Mouse (Mus musculus) cerebellum, adult 11 months (tissue): ENCODE results near the gene Fam71f1.
"Not testable (repeated sequence)": the region's sequence is repeated elsewhere in the genome, so short reads cannot be mapped to it uniquely, and the experiment has no call there.

Experiments
- DNase-seq: peaks from one replicate; pipeline ENCODE4 v3.0.0; 2022

Fam71f1 gene

DNA sequence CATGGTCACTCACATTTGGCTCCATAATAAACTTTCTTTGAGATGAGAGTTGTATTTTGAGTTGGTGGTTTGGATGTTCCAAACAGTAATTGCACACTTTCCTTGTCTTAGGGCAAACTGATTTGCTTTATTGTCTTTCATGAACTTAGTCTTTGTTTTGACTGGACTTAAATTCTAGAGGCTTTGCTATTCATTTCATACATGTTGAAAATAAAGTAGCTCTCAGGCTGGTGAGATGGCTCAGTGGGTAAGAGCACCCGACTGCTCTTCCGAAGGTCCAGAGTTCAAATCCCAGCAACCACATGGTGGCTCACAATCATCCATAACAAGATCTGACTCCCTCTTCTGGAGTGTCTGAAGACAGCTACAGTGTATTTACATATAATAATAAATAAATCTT, 27.6 kb downstream of the Fam71f1 start:
- not testable (repeated sequence) for DNase-seq

- DNase-seq: no peak
These were observed 28.2 kb downstream of the Fam71f1 start for GRCm38 (mm10) chr6:29347189-29347588.

GRCm38 (mm10) chr6:29347665-29348370, 28.9 kb downstream of the Fam71f1 start, which contains the start of gene Calu:
Gene Calu, plus strand, starts transcription at chr6:29348069.
- DNase-seq: peak; percentile 99

GRCm38 (mm10) chr6:29348371-29348724, 29.4 kb downstream of the Fam71f1 start:
- DNase-seq: no peak

DNA sequence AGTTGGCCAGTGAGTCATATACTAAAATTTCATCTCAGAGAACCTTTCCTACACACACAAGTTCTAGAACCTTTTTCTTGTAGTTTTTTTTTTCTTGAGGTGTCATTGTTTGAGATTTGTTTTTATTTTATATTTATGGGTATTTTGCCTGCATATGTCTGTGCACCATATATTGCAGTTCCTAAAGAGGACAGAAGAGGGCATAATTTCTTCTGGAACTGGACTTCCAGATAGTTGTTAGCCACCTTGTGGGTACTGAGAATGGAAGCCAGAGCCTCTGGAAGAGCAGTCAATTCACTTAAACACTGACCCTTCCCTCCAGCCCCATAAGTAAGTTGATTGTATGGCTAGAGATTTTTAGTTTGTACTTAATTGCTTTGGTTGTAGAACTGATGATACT, 32.7 kb downstream of the Fam71f1 start:
- DNase-seq: no peak

DNA sequence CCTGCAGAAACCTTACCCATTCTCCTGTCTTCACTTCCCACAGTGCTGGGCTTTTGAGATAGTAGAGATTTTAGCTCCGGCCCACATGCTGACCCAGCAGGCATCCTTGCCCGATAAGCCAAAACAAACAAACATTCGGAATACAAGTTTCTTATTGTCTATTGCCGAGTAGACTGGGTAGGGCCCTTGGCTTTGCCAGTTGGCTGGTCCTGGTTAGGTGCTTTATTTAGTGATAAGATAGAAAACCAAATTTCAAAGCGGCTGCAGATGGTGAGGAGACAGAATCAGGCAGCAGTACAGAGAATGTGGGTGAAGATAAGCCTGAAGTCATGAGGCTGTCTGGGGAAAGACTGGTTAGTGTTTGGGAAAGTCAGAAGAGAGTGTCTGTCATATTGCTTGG, 33.9 kb downstream of the Fam71f1 start:
- no peak for DNase-seq

DNA sequence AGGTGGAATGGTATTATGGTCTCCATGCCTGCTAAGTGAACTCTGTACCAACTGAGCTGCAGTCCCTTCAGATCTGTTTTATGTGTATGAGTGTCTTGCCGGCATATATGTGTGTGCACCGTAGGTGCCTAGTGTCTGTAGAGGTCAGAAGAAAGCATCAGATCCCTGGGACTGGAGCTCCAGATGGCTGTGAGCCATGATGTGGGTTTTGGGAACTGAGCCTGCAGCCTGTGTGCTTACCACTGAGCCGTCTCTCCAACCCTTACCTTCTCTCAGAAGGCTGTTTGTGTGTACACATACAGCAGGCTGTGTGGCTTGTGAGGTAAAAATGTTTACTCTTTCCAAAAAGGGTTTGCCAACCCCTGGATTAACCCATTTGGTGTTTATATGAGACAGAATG, 40.4 kb downstream of the Fam71f1 start:
- no peak for DNase-seq

- DNase-seq: no peak
These were observed 41.3 kb downstream of the Fam71f1 start for GRCm38 (mm10) chr6:29360211-29360610.

DNA sequence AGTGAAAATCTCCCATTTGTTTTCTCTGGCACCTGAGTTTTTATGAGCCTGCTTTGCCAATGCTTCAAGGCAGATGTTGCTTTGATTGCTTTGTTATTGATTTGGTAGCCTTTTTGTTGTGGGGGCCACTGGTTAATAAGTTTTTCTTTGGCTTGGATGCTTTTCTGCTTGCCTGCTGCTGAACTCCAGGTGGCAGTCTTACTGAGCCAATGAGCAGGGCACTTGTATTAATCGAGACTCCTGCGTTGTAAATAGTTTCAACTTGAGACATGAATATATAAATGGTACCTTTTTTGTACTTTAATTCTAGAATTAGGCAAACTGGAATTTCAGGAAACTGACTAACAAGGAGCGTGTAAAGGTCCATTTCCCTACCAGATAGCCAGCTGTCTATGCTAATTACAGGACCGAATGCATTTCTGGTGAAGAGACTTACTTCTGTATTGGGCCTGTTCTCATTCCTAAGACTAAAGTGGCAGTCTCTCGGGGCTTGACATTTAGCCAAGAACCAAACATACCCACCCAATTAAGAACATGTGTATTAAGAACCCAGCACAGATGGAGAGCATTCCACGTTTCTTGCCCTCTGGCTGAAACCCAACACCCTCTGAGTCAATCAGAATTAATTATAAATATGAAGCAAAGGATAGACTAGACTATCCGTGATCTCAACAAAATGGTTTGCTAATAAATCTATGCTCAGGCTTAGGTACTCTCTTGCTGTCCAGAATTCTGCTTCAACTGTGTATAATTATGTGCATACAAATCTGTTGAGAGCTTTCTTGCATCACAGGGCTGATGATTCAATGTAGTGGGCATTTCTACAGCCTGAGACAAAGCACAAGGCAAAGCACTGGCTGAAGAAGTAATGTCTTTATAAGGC, 43.5 kb downstream of the Fam71f1 start:
- no peak for DNase-seq

DNA sequence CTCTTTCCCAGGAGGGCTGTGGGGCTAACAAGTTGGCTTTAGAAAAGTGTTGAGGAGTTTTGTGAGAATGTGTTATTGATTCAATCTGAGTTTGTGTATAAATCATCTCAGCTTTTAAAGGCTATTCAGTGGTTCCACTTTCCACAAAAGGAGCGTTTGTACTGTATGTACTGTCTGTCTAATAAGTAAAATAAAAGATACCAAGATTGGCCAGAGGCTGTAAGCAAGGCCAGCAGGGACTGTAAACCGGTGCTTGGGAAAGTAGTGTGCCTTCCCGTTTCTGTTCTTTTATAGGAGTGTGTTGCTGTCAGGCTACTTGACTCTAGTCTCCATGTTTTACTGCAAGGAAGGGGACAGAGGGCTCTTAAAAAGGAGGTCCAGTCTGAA, 44.2 kb downstream of the Fam71f1 start:
- DNase-seq: no peak

- DNase-seq: no peak
These were observed 46.3 kb downstream of the Fam71f1 start for GRCm38 (mm10) chr6:29365277-29365676.

DNA sequence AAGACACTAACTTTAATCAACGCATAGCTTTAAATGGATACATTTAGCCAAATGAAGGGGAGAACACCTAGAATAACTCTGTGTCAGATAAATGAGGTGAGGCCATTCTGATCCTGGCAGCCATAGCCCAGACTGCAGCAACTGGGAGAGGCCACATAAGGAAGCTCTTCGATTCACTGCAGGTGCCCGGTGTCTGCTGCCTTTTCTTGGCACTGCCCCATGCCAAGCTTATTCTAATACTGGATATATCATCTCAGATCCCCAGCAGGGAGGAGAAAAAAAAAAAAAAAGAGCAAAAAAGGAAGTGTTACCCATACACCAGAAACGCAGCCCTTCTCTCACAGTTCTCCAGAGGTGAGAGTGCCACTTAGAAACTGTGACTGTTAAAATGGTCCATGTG, 58.4 kb downstream of the Fam71f1 start:
- no peak for DNase-seq

- no peak for DNase-seq
These were observed 59.7 kb downstream of the Fam71f1 start for GRCm38 (mm10) chr6:29378678-29379077.

GRCm38 (mm10) chr6:29379954-29380353, 61.0 kb downstream of the Fam71f1 start:
- DNase-seq: no peak

- DNase-seq: no peak
These were observed 63.5 kb downstream of the Fam71f1 start for GRCm38 (mm10) chr6:29382442-29382841.
